Comparison of ENCODE assay signal across 35 mouse cellular contexts in genomic region chr19:24168531-24168930, GRCm38 (mm10). TPM values are rescaled to one million over a fixed set of nuclear protein-coding genes. Genes with fewer than 3 reads are reported as not detected.
DNase-seq lines count a peak whose midpoint lies in the region; ATAC-seq and TF ChIP-seq lines count a peak whose summit lies in the region.
"Had no signal": no experiment of that assay in that cellular context is flagged by ENCODE, and none has a peak within 500 bp of the region (broad histone marks: within the 10 kb centered on the region; RNA-seq: fewer than 3 reads in every experiment).

No protein-coding gene starts in this region.

- no peak overlapping the region for H3K27ac ChIP-seq in heart, embryonic 11.5 days (ENCODE audit: low read depth, low read length)
- H3K27ac ChIP-seq in heart, embryonic 16.5 days (ENCODE audit: low read length): peak overlapping the region; percentile 62
- H3K27ac ChIP-seq in lung, embryonic 16.5 days (ENCODE audit: low read length): peak overlapping the region; percentile 58
- H3K27ac ChIP-seq in stomach, postnatal 0 days (replicated peaks): peak overlapping the region; percentile 69; the same call in 1 of the 2 replicates
- no peak overlapping the region for H3K27ac ChIP-seq in hindbrain, postnatal 0 days
- H3K27ac ChIP-seq: gastrocnemius, adult 2 months; hindbrain, embryonic 13.5 days; kidney, embryonic 15.5 days; left cerebral cortex, adult 2 months; limb, embryonic 15.5 days; liver, embryonic 13.5 days; midbrain, embryonic 12.5 days; neural tube, embryonic 12.5 days had no signal

- no peak for TF ChIP-seq CTCF in lung, adult 2 months (IDR thresholded peaks at IDR 0.05; ENCODE audit: insufficient read depth, low read length)
- TF ChIP-seq CTCF in stomach, postnatal 0 days (IDR thresholded peaks at IDR 0.05; ENCODE audit: low read depth): no peak
- no peak for TF ChIP-seq CTCF in hindbrain, postnatal 0 days (IDR thresholded peaks at IDR 0.05; ENCODE audit: low read depth)

- no peaks in the 10 kb centered on the region for H3K9me3 ChIP-seq in heart, embryonic 11.5 days (replicated peaks; ENCODE audit: control insufficient read depth, low read length)
- no peaks in the 10 kb centered on the region for H3K9me3 ChIP-seq in heart, embryonic 16.5 days (replicated peaks; ENCODE audit: control insufficient read depth, low read length)
- no peaks in the 10 kb centered on the region for H3K9me3 ChIP-seq in lung, embryonic 16.5 days (ENCODE audit: control insufficient read depth, low read length)
- H3K9me3 ChIP-seq in stomach, postnatal 0 days (ENCODE audit: control insufficient read depth, low read length): no peaks in the 10 kb centered on the region
- no peaks in the 10 kb centered on the region for H3K9me3 ChIP-seq in hindbrain, postnatal 0 days (ENCODE audit: low read length)
- H3K9me3 ChIP-seq: G1E; hindbrain, embryonic 13.5 days; kidney, embryonic 15.5 days; limb, embryonic 15.5 days; liver, embryonic 13.5 days; megakaryocyte, embryonic 14.5 days; midbrain, embryonic 12.5 days; neural tube, embryonic 12.5 days had no signal

- intact Hi-C loops in heart, postnatal 25 days (cut with DNase I): no loop called here

- 46% methylated on average over 10 of the region's 10 CpGs for WGBS in heart, embryonic 11.5 days (ENCODE audit: insufficient replicate concordance)
- 37% methylated on average over 10 of the region's 10 CpGs for WGBS in heart, embryonic 16.5 days
- 57% methylated on average over 10 of the region's 10 CpGs for WGBS in lung, embryonic 16.5 days
- 49% methylated on average over 10 of the region's 10 CpGs for WGBS in lung, adult 2 months
- 66% methylated on average over 10 of the region's 10 CpGs for WGBS in stomach, postnatal 0 days
- WGBS in hindbrain, postnatal 0 days: 78% methylated on average over 10 of the region's 10 CpGs

- H3K27me3 ChIP-seq in heart, embryonic 11.5 days (ENCODE audit: control insufficient read depth, insufficient read depth, low read length): no peaks in the 10 kb centered on the region
- H3K27me3 ChIP-seq in heart, embryonic 16.5 days (ENCODE audit: control insufficient read depth, insufficient read depth, low read length): no peaks in the 10 kb centered on the region
- H3K27me3 ChIP-seq in lung, embryonic 16.5 days (ENCODE audit: control insufficient read depth, insufficient read depth, low read depth, low read length): no peaks in the 10 kb centered on the region
- H3K27me3 ChIP-seq in stomach, postnatal 0 days (ENCODE audit: control insufficient read depth, insufficient read depth, low read length): no peaks in the 10 kb centered on the region
- H3K27me3 ChIP-seq in hindbrain, postnatal 0 days (ENCODE audit: insufficient read depth, low read length): no peaks in the 10 kb centered on the region
- H3K27me3 ChIP-seq: hindbrain, embryonic 13.5 days; kidney, embryonic 15.5 days; limb, embryonic 15.5 days; megakaryocyte, embryonic 14.5 days; neural tube, embryonic 12.5 days; Patski had no signal

- H3K36me3 ChIP-seq in heart, embryonic 11.5 days (ENCODE audit: control insufficient read depth, insufficient read depth, low read length): no peaks in the 10 kb centered on the region
- no peaks in the 10 kb centered on the region for H3K36me3 ChIP-seq in heart, embryonic 16.5 days (ENCODE audit: control insufficient read depth, insufficient read depth)
- H3K36me3 ChIP-seq in lung, embryonic 16.5 days (ENCODE audit: control insufficient read depth, insufficient read depth, low read length): no peaks in the 10 kb centered on the region
- no peaks in the 10 kb centered on the region for H3K36me3 ChIP-seq in stomach, postnatal 0 days (ENCODE audit: control insufficient read depth, insufficient read depth, low read length)
- H3K36me3 ChIP-seq in hindbrain, postnatal 0 days (ENCODE audit: insufficient read depth, low read length): no peaks in the 10 kb centered on the region
- H3K36me3 ChIP-seq: G1E; hindbrain, embryonic 13.5 days; kidney, embryonic 15.5 days; limb, embryonic 15.5 days; liver, embryonic 13.5 days; midbrain, embryonic 12.5 days; neural tube, embryonic 12.5 days had no signal

- no peak overlapping the region for H3K4me3 ChIP-seq in heart, embryonic 11.5 days (ENCODE audit: low read depth, low read length)
- H3K4me3 ChIP-seq in heart, embryonic 16.5 days (ENCODE audit: low read length): no peak overlapping the region
- H3K4me3 ChIP-seq in lung, embryonic 16.5 days (ENCODE audit: low read length): no peak overlapping the region
- H3K4me3 ChIP-seq in lung, adult 2 months (replicated peaks; ENCODE audit: extremely low read depth, low read depth, low read length): no peak overlapping the region
- H3K4me3 ChIP-seq in stomach, postnatal 0 days (ENCODE audit: low read depth, low read length): no peak overlapping the region
- no peak overlapping the region for H3K4me3 ChIP-seq in hindbrain, postnatal 0 days (ENCODE audit: low read length)
- H3K4me3 ChIP-seq: erythroblast, embryonic 14.5 days; gastrocnemius, adult 2 months; hindbrain, embryonic 13.5 days; kidney, embryonic 15.5 days; left cerebral cortex, adult 2 months; limb, embryonic 15.5 days; liver, embryonic 13.5 days; megakaryocyte, embryonic 14.5 days; midbrain, embryonic 12.5 days; myocyte; neural tube, embryonic 12.5 days had no signal

- ATAC-seq in heart, embryonic 11.5 days (replicated peaks; ENCODE audit: insufficient number of reproducible peaks, low FRiP score, low TSS enrichment): no peak
- ATAC-seq in heart, embryonic 16.5 days (replicated peaks; ENCODE audit: extremely low read depth, insufficient read depth, low FRiP score): no peak
- no peak for ATAC-seq in lung, embryonic 16.5 days (ENCODE audit: low read depth)
- ATAC-seq in stomach, postnatal 0 days (ENCODE audit: low FRiP score, low TSS enrichment): no peak
- no peak for ATAC-seq in hindbrain, postnatal 0 days
- ATAC-seq: forebrain, embryonic 16.5 days; Patski had no signal

- H3K4me2 ChIP-seq in heart, embryonic 11.5 days: peak overlapping the region; percentile 27; the same call in 1 of the 2 replicates
- H3K4me2 ChIP-seq in heart, embryonic 16.5 days (ENCODE audit: low read depth, low read length): peak overlapping the region; percentile 41
- H3K4me2 ChIP-seq in lung, embryonic 16.5 days (ENCODE audit: low read depth, low read length): no peak overlapping the region
- H3K4me2 ChIP-seq in stomach, postnatal 0 days (replicated peaks; ENCODE audit: low read depth): no peak overlapping the region
- no peak overlapping the region for H3K4me2 ChIP-seq in hindbrain, postnatal 0 days (ENCODE audit: low read depth, low read length)
- H3K4me2 ChIP-seq: hindbrain, embryonic 13.5 days; kidney, embryonic 15.5 days; limb, embryonic 15.5 days; liver, embryonic 13.5 days; lung, embryonic 14.5 days; midbrain, embryonic 12.5 days; neural tube, embryonic 12.5 days had no signal

- TF ChIP-seq EP300 in stomach, postnatal 0 days (optimal IDR thresholded peaks at IDR 0.05): no peak

- H3K9ac ChIP-seq in heart, embryonic 11.5 days (ENCODE audit: low read depth, low read length): no peak overlapping the region
- peak overlapping the region; percentile 5; the same call in 1 of the 2 replicates for H3K9ac ChIP-seq in heart, embryonic 16.5 days (ENCODE audit: low read length)
- H3K9ac ChIP-seq in lung, embryonic 16.5 days (ENCODE audit: low read length): no peak overlapping the region
- no peak overlapping the region for H3K9ac ChIP-seq in stomach, postnatal 0 days (ENCODE audit: low read length)
- H3K9ac ChIP-seq in hindbrain, postnatal 0 days (replicated peaks; ENCODE audit: low read length): no peak overlapping the region
- H3K9ac ChIP-seq: hindbrain, embryonic 13.5 days; kidney, embryonic 15.5 days; limb, embryonic 15.5 days; liver, embryonic 13.5 days; lung, embryonic 14.5 days; midbrain, embryonic 12.5 days; neural tube, embryonic 12.5 days had no signal

- no peak for DNase-seq in heart, postnatal 25 days (ENCODE audit: low spot score)
- DNase-seq in heart, adult 9 months (ENCODE audit: low spot score in 2 of 2): no peak
- DNase-seq in lung, adult 2 months: no peak
- no peak for DNase-seq in stomach, postnatal 0 days (ENCODE audit: low spot score)
- DNase-seq in hindbrain, postnatal 0 days (ENCODE audit: low spot score): no peak
- DNase-seq: adrenal gland, adult 2 months; adrenal gland, postnatal 36 days; cerebellum, adult 18-20 months; cerebellum, postnatal 10 days; gastrocnemius, adult 2 months; gastrocnemius, postnatal 36 days; heart, postnatal 4 days; kidney, adult 18-20 months; kidney, postnatal 25 days; liver, embryonic 13.5 days; lung, embryonic 14.5 days; right cerebral cortex, adult 18-20 months; spleen, adult 18-20 months; thymus, adult 2 months; thymus, postnatal 36 days had no signal

- no peak for TF ChIP-seq POLR2A in lung, adult 2 months (IDR thresholded peaks at IDR 0.05; ENCODE audit: borderline replicate concordance, extremely low read depth, low read depth, low read length)

- peaks cover 37% of the 10 kb centered on the region for H3K4me1 ChIP-seq in heart, embryonic 11.5 days (ENCODE audit: control insufficient read depth, insufficient read depth, low read length)
- peaks cover 57% of the 10 kb centered on the region for H3K4me1 ChIP-seq in heart, embryonic 16.5 days (ENCODE audit: control insufficient read depth, insufficient read depth, low read length)
- peaks cover 43% of the 10 kb centered on the region for H3K4me1 ChIP-seq in lung, embryonic 16.5 days (replicated peaks; ENCODE audit: control insufficient read depth, insufficient read depth, low read length)
- H3K4me1 ChIP-seq in lung, adult 2 months (ENCODE audit: control insufficient read depth, insufficient read depth, low read length): peaks cover 25% of the 10 kb centered on the region
- H3K4me1 ChIP-seq in stomach, postnatal 0 days (replicated peaks; ENCODE audit: control insufficient read depth, insufficient read depth): peaks cover 10% of the 10 kb centered on the region; the same call in 1 of the 2 replicates
- H3K4me1 ChIP-seq in hindbrain, postnatal 0 days (ENCODE audit: insufficient read depth, low read length): no peaks in the 10 kb centered on the region

RNA-seq across cellular contexts. Expression of gene Tjp2, which starts 56.3 kb away (rescaled TPM):
- 21.3 and 25.0 TPM in 2 replicates for polyA plus RNA-seq in heart, embryonic 11.5 days (2014; fragmentation: Nextera tagmentation; extraction: Ambion mirVana)
- total RNA-seq in heart, postnatal 25 days (2021): 10 to 100 TPM; 19.7 to 22.1 TPM
- polyA plus RNA-seq in heart, embryonic 16.5 days (2015; fragmentation: Nextera tagmentation; extraction: Ambion mirVana): 22.3 and 24.9 TPM in 2 replicates
- polyA plus RNA-seq in lung, embryonic 16.5 days (2015; fragmentation: Nextera tagmentation; extraction: Ambion mirVana): 34.6 and 36.6 TPM in 2 replicates
- polyA plus RNA-seq in lung, adult 2 months (2012; rRNA removed): 62.3 and 68.6 TPM in 2 replicates
- polyA plus RNA-seq in stomach, postnatal 0 days (2015; fragmentation: Nextera tagmentation; extraction: Ambion mirVana): 18.3 and 20.6 TPM in 2 replicates
- total RNA-seq in hindbrain, postnatal 0 days (2014; rRNA removed): 15.8 and 20.3 TPM in 2 replicates
- polyA plus RNA-seq in hindbrain, postnatal 0 days (2015; fragmentation: Nextera tagmentation; extraction: Ambion mirVana): 13.9 and 15.0 TPM in 2 replicates

Comparison
In these comparisons a context has a peak if more than half of its experiments do, and no peak if none do; other contexts are left out.
1. H3K27ac ChIP-seq: peak in heart, embryonic 16.5 days (single experiment), lung, embryonic 16.5 days (single experiment) and stomach, postnatal 0 days (single experiment); none in heart, embryonic 11.5 days (single experiment) and hindbrain, postnatal 0 days (single experiment).
2. H3K4me2 ChIP-seq: peak in heart, embryonic 11.5 days (single experiment) and heart, embryonic 16.5 days (single experiment); none in lung, embryonic 16.5 days (single experiment), stomach, postnatal 0 days (single experiment) and hindbrain, postnatal 0 days (single experiment).